Mouse (Mus musculus): ENCODE measurements around the gene Nudt4.

The Nudt4 gene

GRCm38 (mm10) chr10:95563851-95564845, at the start of gene Nudt4:
Nudt4 (minus strand) TSS chr10:95564146.
- peak; percentile 89 for DNase-seq (ENCODE audit: low read depth, low spot score)

DNA sequence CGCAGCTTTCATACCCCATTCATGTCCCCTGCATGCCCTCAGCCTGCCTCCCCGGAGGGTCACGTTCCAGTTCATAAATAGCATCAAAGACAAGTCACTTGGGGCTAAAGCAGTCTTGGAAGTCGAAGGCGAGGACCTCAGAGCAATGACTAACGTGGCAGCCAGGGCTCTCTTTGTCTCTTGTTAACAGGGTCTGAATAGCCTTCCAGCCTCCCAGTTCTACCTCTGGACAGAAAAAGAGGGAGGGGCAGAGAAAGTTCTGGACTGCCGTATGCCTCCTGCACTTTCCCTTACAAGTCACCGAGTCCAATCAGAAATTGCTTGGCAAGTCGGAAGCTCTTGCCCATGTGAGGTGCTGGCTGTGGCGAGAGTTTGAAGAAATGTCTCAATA, 47.4 kb upstream of the Nudt4 start:
- DNase-seq (ENCODE audit: low read depth, low spot score): no peak

- DNase-seq (ENCODE audit: low read depth, low spot score): no peak
Observed at GRCm38 (mm10) chr10:95610666-95611330, 46.9 kb upstream of the Nudt4 start.

GRCm38 (mm10) chr10:95604979-95605613, 41.1 kb upstream of the Nudt4 start:
- no peak for DNase-seq (ENCODE audit: low read depth, low spot score)

DNA sequence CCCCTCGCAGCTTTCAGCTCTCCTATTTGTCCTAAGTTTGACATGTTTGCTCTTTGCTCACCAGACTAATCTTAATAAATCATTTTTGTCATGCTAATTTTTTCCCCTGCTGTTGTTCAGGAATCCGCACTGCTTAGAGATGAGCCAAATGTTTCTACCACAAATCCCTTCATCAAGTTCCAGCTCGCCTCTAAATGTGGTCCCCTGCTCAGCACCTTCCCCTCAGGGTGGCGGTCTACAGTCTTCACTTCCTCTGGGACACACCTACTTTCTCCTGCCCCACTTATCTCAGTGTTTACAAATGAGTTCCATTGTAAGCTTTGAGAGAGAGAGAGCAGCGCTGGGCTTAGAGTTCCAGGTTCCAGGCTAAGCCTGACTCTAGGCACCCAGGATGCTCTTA, 36.6 kb upstream of the Nudt4 start:
- DNase-seq (ENCODE audit: low read depth, low spot score): no peak

DNA sequence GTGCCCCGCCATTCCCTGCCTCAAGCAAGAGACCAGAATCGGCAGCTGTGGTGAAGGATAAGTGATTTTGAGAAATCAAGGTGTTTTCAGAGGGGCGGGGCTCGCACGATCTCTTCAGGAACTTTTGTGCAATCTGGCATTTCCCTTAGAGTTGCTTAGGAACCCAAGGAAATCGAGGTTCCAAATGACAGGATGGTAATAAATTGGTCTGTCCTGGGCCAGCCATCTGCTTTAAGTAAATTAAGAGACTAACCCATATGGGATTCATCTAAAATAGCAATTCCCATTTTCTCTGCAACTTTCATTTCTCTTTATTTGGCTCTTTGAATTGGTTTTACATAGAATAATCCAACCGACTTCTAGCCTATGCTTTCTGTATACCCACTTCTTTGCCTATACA, 35.8 kb upstream of the Nudt4 start:
- DNase-seq (ENCODE audit: low read depth, low spot score): no peak

DNA sequence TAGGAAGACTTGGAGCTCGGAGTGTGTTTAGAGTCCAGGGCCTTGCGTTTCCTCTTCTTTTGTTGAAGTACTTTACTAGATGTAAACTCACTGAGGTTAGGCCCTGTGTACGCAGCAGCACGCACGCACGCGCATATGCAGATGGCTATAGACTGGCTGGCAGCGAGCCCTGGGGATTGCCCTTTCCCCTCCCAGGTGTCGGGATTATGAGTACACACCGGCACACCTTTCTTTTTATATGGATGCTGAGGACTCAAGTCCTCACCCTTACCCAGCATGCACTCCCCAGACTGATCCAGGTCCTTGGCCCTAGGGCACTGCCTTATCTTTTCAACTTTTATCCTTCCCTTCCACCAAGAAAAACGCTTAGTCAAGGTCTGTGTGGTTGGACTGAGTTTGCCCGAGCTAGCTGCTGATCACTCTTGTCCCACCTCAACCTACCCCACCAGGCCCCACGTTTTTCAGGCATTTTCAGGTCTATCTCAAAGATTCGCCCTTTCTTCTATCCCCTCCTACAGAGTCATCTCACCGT, 34.2 kb upstream of the Nudt4 start:
- DNase-seq (ENCODE audit: low read depth, low spot score): no peak

DNA sequence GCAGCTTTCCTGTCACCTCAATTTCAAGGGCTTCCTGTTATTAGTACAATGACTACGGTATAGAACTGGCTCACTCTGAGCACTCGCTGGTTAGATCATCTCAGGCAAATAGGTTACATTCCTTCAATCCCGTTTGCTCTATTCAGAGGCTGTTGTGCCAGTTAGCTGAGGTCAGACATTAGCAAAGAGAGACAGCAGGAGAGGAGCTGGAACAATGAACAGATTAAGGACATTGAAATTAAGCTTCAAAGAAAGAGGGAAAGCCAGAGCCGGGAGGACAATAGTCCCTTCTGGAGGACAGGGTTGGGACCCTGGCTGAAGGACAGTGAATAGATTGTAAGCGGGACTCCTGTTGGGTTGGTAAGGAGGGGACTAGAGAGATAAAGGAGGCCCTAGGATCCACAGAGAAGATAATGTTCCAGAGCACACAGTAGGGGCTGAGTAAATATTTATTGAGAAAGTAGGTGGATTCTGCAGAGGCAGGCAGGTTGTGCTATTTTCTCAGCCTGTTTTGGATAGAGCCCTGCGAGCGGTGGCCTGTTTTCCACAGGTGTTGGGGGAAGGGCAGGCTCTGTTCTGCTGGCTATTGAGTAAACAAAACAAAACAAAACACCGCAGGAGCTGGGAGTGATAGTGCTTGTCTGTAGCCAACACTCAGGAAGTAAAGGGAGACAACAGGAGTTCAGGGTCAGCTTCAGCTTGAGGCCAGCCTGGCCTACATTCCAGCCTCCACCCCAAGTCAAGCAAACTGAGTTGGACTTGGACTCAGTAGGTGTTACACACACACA, 32.1 kb upstream of the Nudt4 start:
- DNase-seq (ENCODE audit: low read depth, low spot score): no peak

DNA sequence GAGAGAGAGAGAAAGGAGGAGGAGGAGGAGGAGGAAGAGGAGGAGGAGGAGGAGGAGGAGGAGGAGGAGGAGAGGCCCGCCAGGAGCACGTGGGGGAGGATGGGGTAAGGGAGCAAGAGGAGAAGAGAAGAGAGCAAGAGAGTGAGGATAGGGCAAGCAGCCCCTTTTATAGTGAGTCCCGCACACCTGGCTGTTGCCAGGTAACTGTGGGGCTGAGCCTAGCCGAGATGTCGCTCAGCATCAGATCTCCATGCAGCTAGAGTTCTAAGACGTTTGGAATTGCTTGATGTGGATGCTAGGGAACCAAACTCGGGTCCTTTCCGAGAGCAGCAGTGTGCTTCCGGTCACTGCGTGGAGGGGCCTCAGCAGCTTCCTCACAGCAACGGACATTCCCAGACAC, 30.5 kb upstream of the Nudt4 start:
- no peak for DNase-seq (ENCODE audit: low read depth, low spot score)

DNA sequence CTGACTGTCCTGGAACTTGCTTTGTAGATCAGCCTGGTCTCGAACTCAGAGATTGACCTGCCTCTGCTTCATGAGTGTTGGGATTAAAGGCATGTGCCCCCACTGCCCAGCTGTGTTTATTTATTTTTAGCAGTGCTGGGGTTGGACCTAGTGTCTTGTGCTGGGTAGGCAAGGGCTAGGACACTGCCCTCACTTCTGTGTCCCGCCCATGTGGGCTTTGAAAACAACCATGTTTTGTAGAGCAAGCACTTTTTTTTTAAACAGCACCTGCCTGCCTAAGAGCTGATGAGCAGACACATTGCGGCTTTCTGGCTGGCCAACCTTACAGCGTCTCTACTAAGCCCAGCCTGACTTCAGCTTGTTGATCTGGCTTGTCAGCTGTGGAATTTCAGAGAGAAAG, 27.3 kb upstream of the Nudt4 start:
- DNase-seq (ENCODE audit: low read depth, low spot score): no peak

DNA sequence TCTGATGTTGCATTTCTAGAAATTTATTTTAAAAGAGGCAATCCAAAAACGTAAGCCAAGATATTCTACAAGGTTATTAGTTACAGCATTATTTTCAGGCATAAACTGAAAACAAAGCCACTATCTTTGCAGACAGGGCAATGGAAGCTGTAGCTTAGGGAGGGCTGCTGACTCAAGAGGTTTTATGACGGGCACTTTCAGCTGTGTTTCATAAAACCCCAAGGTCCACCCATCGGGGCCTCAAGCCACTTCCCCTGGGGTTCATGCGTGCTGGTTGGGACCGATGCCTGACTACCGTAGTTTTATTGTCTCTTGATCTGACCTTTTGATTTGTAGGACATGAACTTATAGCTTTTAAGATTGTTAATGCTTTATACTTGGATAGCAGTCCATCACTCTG, 26.2 kb upstream of the Nudt4 start:
- no peak for DNase-seq (ENCODE audit: low read depth, low spot score)

GRCm38 (mm10) chr10:95589196-95589595, 25.2 kb upstream of the Nudt4 start:
- no peak for DNase-seq (ENCODE audit: low read depth, low spot score)

- no peak for DNase-seq (ENCODE audit: low read depth, low spot score)
Observed at GRCm38 (mm10) chr10:95587509-95588220, 23.7 kb upstream of the Nudt4 start.

DNA sequence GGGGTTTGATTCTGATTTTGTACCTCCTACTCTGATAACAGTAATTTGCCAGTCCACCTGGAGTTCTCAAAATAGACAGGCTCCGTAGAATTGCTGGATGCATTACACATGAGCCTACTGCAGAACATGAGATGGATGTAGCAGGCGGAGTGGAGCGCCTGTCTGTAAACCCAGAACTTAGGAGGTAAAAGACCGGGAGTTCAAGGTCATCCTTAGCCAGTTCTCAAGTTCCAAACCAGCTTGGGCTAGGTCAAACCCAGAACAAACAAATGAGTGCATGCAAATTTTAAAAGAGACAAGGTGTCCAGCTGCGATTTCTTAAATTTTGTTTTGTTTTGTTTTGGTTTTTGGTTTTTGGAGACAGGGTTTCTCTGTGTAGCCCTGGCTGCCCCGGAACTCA, 21.6 kb upstream of the Nudt4 start:
- no peak for DNase-seq (ENCODE audit: low read depth, low spot score)

DNA sequence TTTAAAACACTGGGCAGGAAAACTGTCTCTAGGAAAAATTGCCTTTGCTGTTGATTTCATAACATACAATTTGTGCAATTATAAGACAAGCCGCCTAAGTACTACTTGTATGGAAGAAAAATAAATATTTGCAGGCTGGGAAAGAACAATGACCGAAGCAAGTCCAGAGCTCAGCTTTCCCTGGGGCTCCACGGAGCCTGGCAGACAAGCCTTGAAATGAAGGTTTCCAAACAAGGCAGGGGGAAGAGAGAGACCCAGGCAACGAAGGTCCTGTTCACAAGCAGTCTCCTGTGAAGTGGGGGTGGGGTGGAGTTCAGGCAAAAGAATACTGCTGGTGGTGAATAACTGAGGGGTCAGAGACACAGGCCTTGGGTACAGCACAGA, 13.6 kb upstream of the Nudt4 start:
- DNase-seq (ENCODE audit: low read depth, low spot score): no peak

DNA sequence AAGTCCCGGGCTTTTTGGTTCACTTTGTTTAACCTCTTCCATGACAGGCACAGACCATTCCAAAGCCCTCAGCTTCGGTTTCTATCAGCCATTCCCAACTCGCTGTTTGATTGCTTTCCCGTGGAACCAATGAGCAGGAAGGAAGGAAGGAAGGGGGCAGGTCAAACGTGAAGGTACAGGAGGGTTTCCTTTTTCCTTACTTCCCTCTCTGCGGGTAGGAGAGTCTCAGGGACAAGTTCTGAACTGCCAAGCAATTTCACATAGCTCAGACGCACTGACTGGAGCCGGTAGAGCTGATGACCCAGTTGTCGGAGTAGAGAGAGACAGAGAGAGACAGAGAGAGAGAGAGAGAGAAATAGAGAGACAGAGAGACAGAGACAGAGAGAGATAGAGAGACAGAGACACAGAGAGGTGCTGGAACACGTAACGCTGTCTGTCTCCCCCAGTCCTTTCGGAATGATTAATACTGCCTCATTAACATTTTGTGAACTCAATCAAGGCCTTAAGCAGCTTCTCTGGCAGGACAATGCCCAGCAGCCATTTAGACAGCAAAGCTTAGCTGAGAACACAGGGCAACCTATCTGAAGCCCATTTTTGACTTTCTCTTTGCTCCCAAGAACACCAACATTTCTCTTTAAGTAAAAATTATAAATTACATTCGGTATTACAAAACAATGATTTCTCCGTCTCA, 13.1 kb upstream of the Nudt4 start:
- no peak for DNase-seq (ENCODE audit: low read depth, low spot score)

GRCm38 (mm10) chr10:95575839-95576380, 12.0 kb upstream of the Nudt4 start:
- no peak for DNase-seq (ENCODE audit: low read depth, low spot score)

- DNase-seq (ENCODE audit: low read depth, low spot score): no peak
Observed at GRCm38 (mm10) chr10:95574994-95575393, 11.0 kb upstream of the Nudt4 start.

DNA sequence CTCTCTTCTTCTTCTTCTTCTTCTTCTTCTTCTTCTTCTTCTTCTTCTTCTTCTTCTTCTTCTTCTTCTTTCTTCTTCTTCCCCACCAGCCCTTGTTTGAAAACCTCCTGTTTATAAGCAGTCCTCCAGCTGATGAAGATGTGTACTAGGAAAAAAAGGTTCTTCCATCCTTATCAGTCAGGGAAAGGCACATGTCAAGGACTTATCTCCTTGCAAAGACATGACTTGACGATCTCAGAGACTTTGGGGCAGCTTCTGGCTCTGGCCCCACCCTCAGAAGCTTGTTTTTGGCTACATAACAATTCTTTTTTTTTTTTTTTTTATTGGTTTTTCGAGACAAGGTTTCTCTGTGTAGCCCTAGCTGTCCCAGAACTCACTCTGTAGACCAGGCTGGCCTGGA, 5.5 kb upstream of the Nudt4 start:
- DNase-seq (ENCODE audit: low read depth, low spot score): no peak

GRCm38 (mm10) chr10:95568016-95568415, 4.1 kb upstream of the Nudt4 start:
- DNase-seq (ENCODE audit: low read depth, low spot score): no peak
